ENCODE assay signal across 11 mouse cellular contexts in the genomic region with DNA sequence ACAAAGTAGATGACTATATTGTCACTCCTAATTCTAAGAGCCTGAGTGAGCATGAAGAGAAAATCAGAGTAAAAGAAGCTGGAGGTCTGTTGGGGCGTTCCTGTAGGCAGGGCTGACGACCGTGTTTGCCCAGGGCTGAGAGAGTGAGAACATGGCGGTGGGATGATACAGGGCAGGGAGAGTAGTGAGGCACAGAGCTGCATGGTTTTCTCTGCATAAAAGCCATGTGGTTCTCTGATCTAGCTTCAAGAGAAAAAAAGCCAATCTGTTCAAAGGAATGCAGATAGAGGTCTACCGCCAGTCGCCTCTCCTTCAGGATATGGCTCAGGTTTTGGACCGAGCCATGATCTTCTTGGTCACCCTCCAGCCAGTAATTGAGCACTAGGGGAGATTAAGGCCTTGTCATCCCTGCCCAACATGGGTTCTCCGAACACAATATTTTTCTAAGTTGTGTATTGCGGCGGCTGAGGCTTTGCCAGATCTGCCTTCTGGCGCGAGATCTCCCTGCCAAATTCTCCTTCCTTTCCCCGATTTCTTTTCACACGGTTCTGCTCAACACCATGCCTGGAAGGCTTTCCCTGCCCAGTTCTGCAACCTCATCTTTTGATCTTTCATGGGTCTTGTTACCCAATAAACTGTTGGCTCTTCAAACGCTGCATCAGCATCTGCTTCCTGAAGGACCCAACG. TPM values are rescaled to one million over a fixed set of nuclear protein-coding genes. Genes with fewer than 3 reads are reported as not detected.
DNase-seq lines count a peak whose midpoint lies in the region; ATAC-seq lines count a peak whose summit lies in the region.
"Had no signal": no experiment of that assay in that cellular context is flagged by ENCODE, and none has a peak within 500 bp of the region (broad histone marks: within the 10 kb centered on the region; RNA-seq: fewer than 3 reads in every experiment).

No protein-coding gene starts in this region.

- no peak overlapping the region for H3K4me3 ChIP-seq in forebrain, embryonic 14.5 days (ENCODE audit: low read depth, low read length)
- H3K4me3 ChIP-seq in forebrain, embryonic 11.5 days (ENCODE audit: low read depth, low read length): no peak overlapping the region
- H3K4me3 ChIP-seq in midbrain, embryonic 15.5 days: no peak overlapping the region
- H3K4me3 ChIP-seq: heart, embryonic 10.5 days; limb, embryonic 15.5 days had no signal

- H3K9me3 ChIP-seq in forebrain, embryonic 14.5 days (replicated peaks; ENCODE audit: control insufficient read depth, low read length): no peaks in the 10 kb centered on the region
- no peaks in the 10 kb centered on the region for H3K9me3 ChIP-seq in forebrain, embryonic 11.5 days (ENCODE audit: control insufficient read depth, low read length)
- H3K9me3 ChIP-seq in midbrain, embryonic 15.5 days: no peaks in the 10 kb centered on the region
- H3K9me3 ChIP-seq: heart, embryonic 10.5 days; limb, embryonic 15.5 days had no signal

- H3K27ac ChIP-seq in forebrain, embryonic 14.5 days (ENCODE audit: low read depth, low read length): peak overlapping the region; percentile 17; the same call in 1 of the 2 replicates
- no peak overlapping the region for H3K27ac ChIP-seq in forebrain, embryonic 11.5 days (ENCODE audit: low read depth, low read length)
- 0 out of 2 replicates have a peak overlapping the region, but pooled peaks have one; percentile 6 for H3K27ac ChIP-seq in midbrain, embryonic 15.5 days
- H3K27ac ChIP-seq: heart, embryonic 10.5 days; limb, embryonic 15.5 days had no signal

- H3K27me3 ChIP-seq in forebrain, embryonic 14.5 days (replicated peaks; ENCODE audit: control insufficient read depth, insufficient read depth, low read length): no peaks in the 10 kb centered on the region
- no peaks in the 10 kb centered on the region for H3K27me3 ChIP-seq in forebrain, embryonic 11.5 days (ENCODE audit: control insufficient read depth, insufficient read depth, low read length)
- H3K27me3 ChIP-seq in midbrain, embryonic 15.5 days (replicated peaks): no peaks in the 10 kb centered on the region
- H3K27me3 ChIP-seq: limb, embryonic 15.5 days had no signal

- H3K4me1 ChIP-seq in forebrain, embryonic 14.5 days (ENCODE audit: control insufficient read depth, insufficient read depth, low read length): no peaks in the 10 kb centered on the region
- no peaks in the 10 kb centered on the region for H3K4me1 ChIP-seq in forebrain, embryonic 11.5 days (replicated peaks; ENCODE audit: control insufficient read depth, insufficient read depth, low read length)
- H3K4me1 ChIP-seq in midbrain, embryonic 15.5 days: no peaks in the 10 kb centered on the region
- H3K4me1 ChIP-seq: limb, embryonic 15.5 days had no signal

- H3K4me2 ChIP-seq in forebrain, embryonic 14.5 days (ENCODE audit: low read length): no peak overlapping the region
- no peak overlapping the region for H3K4me2 ChIP-seq in forebrain, embryonic 11.5 days (ENCODE audit: low read depth, low read length, severe bottlenecking)
- no peak overlapping the region for H3K4me2 ChIP-seq in midbrain, embryonic 15.5 days
- H3K4me2 ChIP-seq: limb, embryonic 15.5 days had no signal

- H3K9ac ChIP-seq in forebrain, embryonic 14.5 days (ENCODE audit: low read length): no peak overlapping the region
- no peak overlapping the region for H3K9ac ChIP-seq in forebrain, embryonic 11.5 days (ENCODE audit: low read length)
- no peak overlapping the region for H3K9ac ChIP-seq in midbrain, embryonic 15.5 days
- H3K9ac ChIP-seq: limb, embryonic 15.5 days had no signal

- WGBS in forebrain, embryonic 14.5 days: 85% methylated on average over 16 of the region's 16 CpGs
- WGBS in forebrain, embryonic 11.5 days: 93% methylated on average over 16 of the region's 16 CpGs
- WGBS in midbrain, embryonic 15.5 days: 81% methylated on average over 16 of the region's 16 CpGs

- ATAC-seq in forebrain, embryonic 14.5 days: peak; percentile 80; the same call in 1 of the 2 replicates
- ATAC-seq in forebrain, embryonic 11.5 days (replicated peaks; ENCODE audit: low FRiP score): no peak
- no peak for ATAC-seq in midbrain, embryonic 15.5 days (replicated peaks)
- ATAC-seq: inflammation-experienced regulatory T-cells, adult 6 months had no signal

- no peaks in the 10 kb centered on the region for H3K36me3 ChIP-seq in forebrain, embryonic 14.5 days (ENCODE audit: control insufficient read depth, insufficient read depth, low read length)
- no peaks in the 10 kb centered on the region for H3K36me3 ChIP-seq in forebrain, embryonic 11.5 days (ENCODE audit: control insufficient read depth, insufficient read depth, low read length)
- no peaks in the 10 kb centered on the region for H3K36me3 ChIP-seq in midbrain, embryonic 15.5 days (replicated peaks)
- H3K36me3 ChIP-seq: heart, embryonic 10.5 days; limb, embryonic 15.5 days had no signal

- DNase-seq in forebrain, embryonic 14.5 days (ENCODE audit: low spot score): peak; percentile 59
- DNase-seq in forebrain, embryonic 11.5 days (ENCODE audit: low spot score): no peak
- DNase-seq in cerebellum, postnatal 10 days: peak; percentile 87 to 92
- DNase-seq in layer of hippocampus, adult 9-10 months (ENCODE audit: low spot score): peak; percentile 55
- no peak for DNase-seq in T-cell, adult 2 months (ENCODE audit: low spot score)
- no peak for DNase-seq in embryo, embryonic 10.5 days (ENCODE audit: low spot score)
- DNase-seq in lung, postnatal 10 days: no peak

RNA-seq across cellular contexts. Expression of a gene that starts 44.9 kb away (rescaled TPM):
- polyA plus RNA-seq in forebrain, embryonic 14.5 days (2014; fragmentation: Nextera tagmentation; extraction: Ambion mirVana): 37.7 and 49.8 TPM in 2 replicates
- polyA plus RNA-seq in forebrain, embryonic 11.5 days (2014; fragmentation: Nextera tagmentation; extraction: Ambion mirVana): 44.3 and 47.7 TPM in 2 replicates
- 33.6 and 37.6 TPM in 2 replicates for polyA plus RNA-seq in midbrain, embryonic 15.5 days (2015; fragmentation: Nextera tagmentation; extraction: Ambion mirVana)

RNA-seq across cellular contexts. Expression of a gene that starts 53.2 kb away (rescaled TPM):
- polyA plus RNA-seq in forebrain, embryonic 14.5 days (2014; fragmentation: Nextera tagmentation; extraction: Ambion mirVana): 15.2 and 20.3 TPM in 2 replicates
- polyA plus RNA-seq in forebrain, embryonic 11.5 days (2014; fragmentation: Nextera tagmentation; extraction: Ambion mirVana): 34.3 and 35.3 TPM in 2 replicates
- 124 and 139 TPM in 2 replicates for polyA plus RNA-seq in midbrain, embryonic 15.5 days (2015; fragmentation: Nextera tagmentation; extraction: Ambion mirVana)

Comparison
In these comparisons a context has a peak if more than half of its experiments do, and no peak if none do; other contexts are left out.
1. DNase-seq: peak in forebrain, embryonic 14.5 days (single experiment), cerebellum, postnatal 10 days (2 of 2) and layer of hippocampus, adult 9-10 months (single experiment); none in forebrain, embryonic 11.5 days (single experiment), T-cell, adult 2 months (single experiment), embryo, embryonic 10.5 days (single experiment) and lung, postnatal 10 days (single experiment).